Mouse (Mus musculus): Measurements from ENCODE around the gene Cdh4. TPM values are rescaled to one million over a fixed set of nuclear protein-coding genes. Genes with fewer than 3 reads are reported as not detected.

The Cdh4 gene
- total RNA-seq, 1 experiment, result 1.9 TPM

- H3K9ac ChIP-seq (ENCODE audit: insufficient read depth, low read depth, low read length, poor library complexity, severe bottlenecking), result no peak overlapping the region
- in situ Hi-C loops (cut with MboI; ENCODE audit: low sequenced_read_pairs in 2 of 2, unreplicated experiment in 2 of 2), result no loop called here
- H3K27ac ChIP-seq (ENCODE audit: insufficient read depth, low read depth, low read length, poor library complexity, severe bottlenecking), result no peak overlapping the region
- no peak overlapping the region for H3K4me3 ChIP-seq (ENCODE audit: insufficient read depth in 1 of 2, low read depth in 1 of 2, low read length in 2 of 2, poor library complexity in 1 of 2, severe bottlenecking in 1 of 2)
- no peak for TF ChIP-seq MAFK (IDR thresholded peaks at IDR 0.05; ENCODE audit: insufficient read depth, low read depth, low read length)
- no peak for TF ChIP-seq ZNF384 (IDR thresholded peaks at IDR 0.05; ENCODE audit: low read depth, low read length)
- no peak for TF ChIP-seq CHD2 (IDR thresholded peaks at IDR 0.05; ENCODE audit: low read depth, low read length)
- TF ChIP-seq ZC3H11A (IDR thresholded peaks at IDR 0.05; ENCODE audit: borderline replicate concordance, low read depth, low read length), result no peak
- TF ChIP-seq HCFC1 (IDR thresholded peaks at IDR 0.05; ENCODE audit: borderline replicate concordance, insufficient read depth, low read length), result no peak
- no peaks in the 10 kb centered on the region for H3K4me1 ChIP-seq (ENCODE audit: control insufficient read depth in 2 of 2, insufficient read depth in 2 of 2, low read length in 2 of 2, poor library complexity in 1 of 2)
- H3K9me3 ChIP-seq (ENCODE audit: control insufficient read depth, insufficient read depth, low read depth, low read length), result no peaks in the 10 kb centered on the region
- no peaks in the 10 kb centered on the region for H3K36me3 ChIP-seq (ENCODE audit: control insufficient read depth, insufficient read depth, low read length, poor library complexity, severe bottlenecking)
- no peak for DNase-seq (ENCODE audit: low read depth, low spot score)
Observed at GRCm38 (mm10) chr2:179698196-179698985, 256.2 kb downstream of the Cdh4 start.

- Histone ChIP-seq H3K9me3 (ENCODE audit: control insufficient read depth, insufficient read depth, low read depth, low read length) (no peaks in the 10 kb centered on the region), H3K4me3 (ENCODE audit: insufficient read depth in 1 of 2, low read depth in 1 of 2, low read length in 2 of 2, poor library complexity in 1 of 2, severe bottlenecking in 1 of 2) (no peak overlapping the region), H3K4me1 (ENCODE audit: control insufficient read depth in 2 of 2, insufficient read depth in 2 of 2, low read length in 2 of 2, poor library complexity in 1 of 2) (no peaks in the 10 kb centered on the region), H3K9ac (ENCODE audit: insufficient read depth, low read depth, low read length, poor library complexity, severe bottlenecking) (no peak overlapping the region), H3K27ac (ENCODE audit: insufficient read depth, low read depth, low read length, poor library complexity, severe bottlenecking) (no peak overlapping the region), H3K36me3 (ENCODE audit: control insufficient read depth, insufficient read depth, low read length, poor library complexity, severe bottlenecking) (no peaks in the 10 kb centered on the region)
- no peak for DNase-seq (ENCODE audit: low read depth, low spot score)
- in situ Hi-C loops (cut with MboI; ENCODE audit: low sequenced_read_pairs in 2 of 2, unreplicated experiment in 2 of 2), result no loop called here
- TF ChIP-seq ZNF384 (IDR thresholded peaks at IDR 0.05; ENCODE audit: low read depth, low read length) (no peak), HCFC1 (IDR thresholded peaks at IDR 0.05; ENCODE audit: borderline replicate concordance, insufficient read depth, low read length) (no peak), CHD2 (IDR thresholded peaks at IDR 0.05; ENCODE audit: low read depth, low read length) (no peak), MAFK (IDR thresholded peaks at IDR 0.05; ENCODE audit: insufficient read depth, low read depth, low read length) (no peak), ZC3H11A (IDR thresholded peaks at IDR 0.05; ENCODE audit: borderline replicate concordance, low read depth, low read length) (no peak)
Observed at GRCm38 (mm10) chr2:179705043-179705442, 262.8 kb downstream of the Cdh4 start.

- in situ Hi-C loops (cut with MboI; ENCODE audit: low sequenced_read_pairs in 2 of 2, unreplicated experiment in 2 of 2), result no loop called here
- TF ChIP-seq ZNF384 (IDR thresholded peaks at IDR 0.05; ENCODE audit: low read depth, low read length), result no peak
- no peak for TF ChIP-seq ZC3H11A (IDR thresholded peaks at IDR 0.05; ENCODE audit: borderline replicate concordance, low read depth, low read length)
- TF ChIP-seq MAFK (IDR thresholded peaks at IDR 0.05; ENCODE audit: insufficient read depth, low read depth, low read length), result no peak
- no peak for TF ChIP-seq CHD2 (IDR thresholded peaks at IDR 0.05; ENCODE audit: low read depth, low read length)
- no peak for TF ChIP-seq HCFC1 (IDR thresholded peaks at IDR 0.05; ENCODE audit: borderline replicate concordance, insufficient read depth, low read length)
- no peak overlapping the region for H3K4me3 ChIP-seq (ENCODE audit: insufficient read depth in 1 of 2, low read depth in 1 of 2, low read length in 2 of 2, poor library complexity in 1 of 2, severe bottlenecking in 1 of 2)
- DNase-seq (ENCODE audit: low read depth, low spot score), result no peak
- H3K9me3 ChIP-seq (ENCODE audit: control insufficient read depth, insufficient read depth, low read depth, low read length), result no peaks in the 10 kb centered on the region
- H3K9ac ChIP-seq (ENCODE audit: insufficient read depth, low read depth, low read length, poor library complexity, severe bottlenecking), result no peak overlapping the region
- no peaks in the 10 kb centered on the region for H3K36me3 ChIP-seq (ENCODE audit: control insufficient read depth, insufficient read depth, low read length, poor library complexity, severe bottlenecking)
- no peak overlapping the region for H3K27ac ChIP-seq (ENCODE audit: insufficient read depth, low read depth, low read length, poor library complexity, severe bottlenecking)
- no peaks in the 10 kb centered on the region for H3K4me1 ChIP-seq (ENCODE audit: control insufficient read depth in 2 of 2, insufficient read depth in 2 of 2, low read length in 2 of 2, poor library complexity in 1 of 2)
Observed at GRCm38 (mm10) chr2:179705461-179705860, 263.2 kb downstream of the Cdh4 start.

- Histone ChIP-seq H3K4me1 (ENCODE audit: control insufficient read depth in 2 of 2, insufficient read depth in 2 of 2, low read length in 2 of 2, poor library complexity in 1 of 2) (no peaks in the 10 kb centered on the region), H3K9ac (ENCODE audit: insufficient read depth, low read depth, low read length, poor library complexity, severe bottlenecking) (no peak overlapping the region), H3K9me3 (ENCODE audit: control insufficient read depth, insufficient read depth, low read depth, low read length) (no peaks in the 10 kb centered on the region), H3K36me3 (ENCODE audit: control insufficient read depth, insufficient read depth, low read length, poor library complexity, severe bottlenecking) (no peaks in the 10 kb centered on the region), H3K27ac (ENCODE audit: insufficient read depth, low read depth, low read length, poor library complexity, severe bottlenecking) (no peak overlapping the region), H3K4me3 (ENCODE audit: insufficient read depth in 1 of 2, low read depth in 1 of 2, low read length in 2 of 2, poor library complexity in 1 of 2, severe bottlenecking in 1 of 2) (no peak overlapping the region)
- in situ Hi-C loops (cut with MboI; ENCODE audit: low sequenced_read_pairs in 2 of 2, unreplicated experiment in 2 of 2), result no loop called here
- no peak for DNase-seq (ENCODE audit: low read depth, low spot score)
- no peak for TF ChIP-seq HCFC1 (IDR thresholded peaks at IDR 0.05; ENCODE audit: borderline replicate concordance, insufficient read depth, low read length)
- no peak for TF ChIP-seq MAFK (IDR thresholded peaks at IDR 0.05; ENCODE audit: insufficient read depth, low read depth, low read length)
- TF ChIP-seq ZC3H11A (IDR thresholded peaks at IDR 0.05; ENCODE audit: borderline replicate concordance, low read depth, low read length), result no peak
- TF ChIP-seq CHD2 (IDR thresholded peaks at IDR 0.05; ENCODE audit: low read depth, low read length), result no peak
- TF ChIP-seq ZNF384 (IDR thresholded peaks at IDR 0.05; ENCODE audit: low read depth, low read length), result no peak
Observed at GRCm38 (mm10) chr2:179706616-179707015, 264.4 kb downstream of the Cdh4 start.
